Mouse (Mus musculus) ES-Bruce4 (cell line): ENCODE data around the gene Atp1a2.

Source experiments
- CTCF ChIP-seq: IDR thresholded peaks from one replicate; pipeline ENCODE4 v1.8.1; 2011; ENCODE audit warnings: low read depth, low read length
- EP300 ChIP-seq: IDR thresholded peaks from 2 replicates; pipeline ENCODE4 v1.6.1; 2011; ENCODE audit warnings: low read depth, low read length; ENCODE audit not compliant: insufficient read depth
- POLR2A ChIP-seq: IDR thresholded peaks from one replicate; pipeline ENCODE4 v1.8.1; 2011; ENCODE audit warnings: low read length; ENCODE audit not compliant: insufficient read depth

DNA sequence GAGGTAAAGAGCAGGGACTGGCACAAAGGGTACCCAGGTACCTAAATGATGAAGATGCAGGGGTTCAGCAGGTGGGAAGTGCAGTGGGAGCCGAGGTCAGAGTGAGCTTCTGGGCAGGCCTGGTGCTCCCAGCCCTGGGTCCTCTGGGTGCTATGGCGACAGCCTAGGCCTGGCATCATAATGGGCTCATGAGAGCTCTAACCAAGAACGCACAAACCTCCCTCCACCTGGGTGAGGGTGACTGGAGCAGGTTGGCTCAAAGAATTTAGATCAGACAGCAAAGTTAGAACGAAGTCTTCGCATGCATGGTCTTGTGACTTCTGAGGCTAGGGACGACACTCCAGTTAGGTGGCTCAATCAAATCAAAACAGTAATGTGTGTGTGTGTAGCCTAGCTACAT, 39.5 kb downstream of the Atp1a2 start, which contains the start of gene Atp1a4:
- TF ChIP-seq POLR2A (no peak), CTCF (no peak), EP300 (no peak)
